Mouse (Mus musculus) MEL-GATA-1-ER (cell line): ENCODE data around the gene Cactin.

Experiments used
- DNase-seq: peaks from one replicate; pipeline ENCODE4 v3.0.0-alpha.2; 2012; ENCODE audit warnings: low read depth; ENCODE audit errors: extremely low read depth

The Cactin gene

DNA sequence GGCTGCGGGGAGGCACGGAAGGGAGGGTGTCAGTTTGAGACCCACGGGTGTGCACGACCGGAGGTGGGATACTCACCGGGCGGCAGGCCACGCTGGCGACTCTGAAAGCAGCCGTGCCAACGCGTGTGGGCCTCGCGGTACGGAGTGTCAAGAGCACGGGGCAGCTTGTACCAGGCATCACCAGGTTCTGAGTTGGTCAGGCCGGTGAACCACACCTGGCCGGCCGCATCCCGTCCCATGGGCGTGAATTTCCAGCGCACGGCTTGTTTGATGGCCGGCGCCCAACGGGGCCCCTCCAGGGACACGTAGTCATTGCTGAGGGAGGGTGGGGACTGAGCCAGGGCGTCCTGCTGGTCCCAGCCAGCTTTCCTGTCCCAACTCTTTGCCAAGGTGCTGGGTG lies 43.8 kb downstream of the Cactin start:
- no peak for DNase-seq

DNA sequence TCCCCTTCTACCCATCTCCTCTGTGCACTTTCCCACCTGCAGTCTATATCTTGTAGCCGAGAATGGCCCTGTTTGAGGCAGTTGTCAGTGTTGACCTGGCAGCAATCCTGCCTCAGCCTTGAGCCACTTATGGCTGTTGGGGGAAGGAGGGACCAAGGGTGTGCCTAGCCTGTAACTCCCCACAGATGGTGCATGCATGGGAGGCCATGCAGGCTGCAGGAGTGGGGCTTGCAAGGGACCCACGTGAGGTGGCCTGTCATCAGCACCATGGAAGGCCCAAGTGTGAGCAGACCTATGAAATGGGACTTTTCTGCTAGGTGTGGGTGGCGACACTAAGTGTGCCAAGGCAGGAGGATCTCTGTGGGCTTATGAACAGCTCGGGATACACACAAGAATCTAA lies 44.2 kb downstream of the Cactin start:
- DNase-seq = no peak

DNA sequence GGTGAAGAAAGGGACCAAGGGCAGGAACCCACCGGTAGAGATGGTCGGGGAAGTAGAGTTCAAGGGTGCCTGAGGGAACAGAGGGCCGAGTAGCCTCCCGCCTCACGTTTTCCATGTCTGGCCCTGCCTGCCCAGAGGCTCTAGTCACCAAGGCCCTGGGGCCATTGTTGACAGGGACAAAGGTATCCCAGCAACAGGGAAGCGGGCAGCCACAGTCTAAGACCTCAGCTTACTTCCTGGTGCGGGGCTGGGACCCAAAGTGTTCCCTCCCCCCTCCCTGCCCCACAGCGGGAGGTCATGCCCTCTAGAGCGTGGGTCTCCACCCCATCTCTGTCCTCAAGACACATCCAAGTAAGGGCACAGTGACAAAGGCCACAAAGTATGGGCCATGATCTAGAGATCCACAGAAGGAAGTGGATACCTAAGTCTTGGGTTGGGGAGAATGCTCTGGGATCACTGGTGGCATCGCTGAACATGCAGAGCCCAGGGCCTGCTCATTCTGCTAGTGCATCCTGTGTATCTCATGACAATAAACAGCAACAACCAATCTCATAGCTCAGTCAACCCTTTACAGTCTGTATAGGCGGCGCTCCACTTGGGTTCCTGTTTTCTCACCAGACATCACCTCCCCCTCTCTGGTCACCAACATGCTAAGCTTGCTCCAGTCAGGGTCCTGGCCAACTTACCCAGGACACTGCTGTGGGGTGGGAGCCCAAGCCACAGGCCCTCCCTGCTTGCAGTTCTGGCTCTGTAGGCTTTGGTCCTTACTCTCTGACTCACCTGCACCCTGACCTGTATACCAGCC lies 45.0 kb downstream of the Cactin start, which contains the start of gene 4930404N11Rik:
Gene 4930404N11Rik, minus strand, starts transcription at position 145 of the 805 bp plus-strand sequence.
- no peak for DNase-seq

DNA sequence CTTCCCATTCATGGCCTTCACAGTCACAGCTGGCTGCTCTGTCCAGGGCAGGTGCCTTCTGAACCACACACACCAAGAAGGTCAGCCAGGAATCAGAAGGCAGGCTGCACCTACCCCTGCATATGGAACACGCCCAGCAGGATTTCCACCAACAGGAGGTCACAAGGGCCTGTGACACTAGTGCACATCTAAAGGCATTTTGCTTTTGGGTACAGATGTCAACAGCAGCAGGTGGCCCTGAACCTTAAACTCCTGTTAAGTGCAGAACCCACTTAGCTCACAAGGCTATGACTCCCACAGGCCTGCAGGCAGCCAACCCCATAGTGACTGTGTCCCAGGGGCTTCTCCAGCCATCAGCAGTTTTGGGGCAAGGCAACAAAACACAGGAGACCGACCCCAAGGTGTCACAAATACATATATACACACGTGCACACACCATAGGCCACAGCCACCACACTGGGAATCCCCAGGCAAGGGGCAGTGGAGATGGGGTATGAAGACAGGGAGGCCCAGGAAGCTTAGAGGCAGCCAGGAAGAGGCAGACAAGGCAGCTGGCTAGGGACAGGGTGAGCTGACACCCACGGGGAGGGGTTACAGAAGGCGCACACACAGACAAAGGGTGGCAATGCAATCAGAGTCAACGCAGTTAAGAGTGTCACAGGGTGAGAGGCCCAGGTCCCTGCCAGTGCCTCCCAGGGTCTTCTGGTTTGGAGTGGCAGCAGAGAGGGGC lies 45.7 kb downstream of the Cactin start:
- DNase-seq = no peak

DNA sequence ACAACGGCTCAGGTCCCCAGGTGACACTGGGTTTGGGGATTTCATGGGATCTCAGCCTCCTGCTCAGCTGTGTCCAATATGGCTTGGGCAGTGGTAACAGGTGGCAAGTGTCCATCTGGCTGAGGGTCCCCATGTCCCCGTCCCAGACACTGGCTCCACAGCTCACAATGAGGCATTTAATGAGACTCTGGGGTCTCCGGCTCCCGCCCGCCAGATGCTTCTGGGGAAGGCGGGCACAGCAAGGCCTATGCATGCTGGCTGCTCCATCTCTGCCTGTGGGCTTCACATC lies 46.2 kb downstream of the Cactin start:
- no peak for DNase-seq

DNA sequence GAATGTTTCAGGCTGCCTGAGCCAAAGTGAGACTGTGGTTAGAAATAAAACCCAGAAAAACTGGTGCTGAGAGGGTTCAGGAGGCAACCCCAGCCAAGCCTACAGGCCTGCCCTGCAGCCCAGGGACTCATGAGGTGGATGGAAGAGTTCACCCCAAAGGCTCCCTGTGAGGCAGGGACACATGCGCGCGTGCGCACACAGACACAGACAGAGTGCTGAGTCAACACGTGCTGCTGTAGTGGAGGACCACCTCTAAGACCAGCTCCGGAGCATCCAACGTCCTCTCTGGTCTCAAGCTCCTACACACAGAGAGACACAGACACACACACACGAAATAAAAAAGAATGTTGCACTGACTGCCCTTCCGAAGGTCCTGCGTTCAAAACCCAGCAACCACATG lies 54.4 kb downstream of the Cactin start:
- DNase-seq = no peak
